Mouse (Mus musculus) frontal cortex, postnatal 10 days (tissue): ENCODE data around the gene Gm4187.
"Not testable (repeated sequence)": the region's sequence is repeated elsewhere in the genome, so short reads cannot be mapped to it uniquely, and the experiment has no call there.

Experiments
- DNase-seq, 2 experiments: peaks; one replicate each; pipeline ENCODE4 v3.0.0; 2022; ENCODE audit warnings: low spot score in 2 of 2, mixed read lengths in 1 of 2

Gm4187 gene

DNA sequence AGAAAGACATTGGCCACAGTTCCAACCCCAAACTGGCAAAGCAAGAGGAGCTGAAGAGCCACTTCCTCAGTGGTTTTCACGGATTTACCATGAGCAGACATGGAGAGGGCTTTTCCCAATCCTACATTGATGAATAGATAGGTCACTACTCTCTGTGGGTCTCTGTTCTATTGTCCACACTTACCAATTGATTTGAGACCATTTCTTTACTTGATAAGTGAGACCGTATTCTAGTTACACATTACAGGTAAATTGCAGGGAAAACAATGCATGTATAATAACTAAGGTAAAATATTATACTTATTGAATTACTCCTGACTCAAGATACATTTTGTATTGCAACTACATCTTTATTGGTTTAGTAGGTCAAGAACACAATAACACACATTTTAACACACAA is at the start of gene Gm4187:
Gene Gm4187 (minus strand): TSS at position 101 of the 400 bp plus-strand sequence.
- not testable (repeated sequence) for DNase-seq

- DNase-seq, result not testable (repeated sequence)
Observed at GRCm38 (mm10) chr7:22370939-22371338, 41.4 kb upstream of the Gm4187 start, which contains the start of gene Gm8660. Gene Gm8660 (minus strand): TSS chr7:22371039.
